ENCODE assay signal across 7 mouse cellular contexts in the genomic region with DNA sequence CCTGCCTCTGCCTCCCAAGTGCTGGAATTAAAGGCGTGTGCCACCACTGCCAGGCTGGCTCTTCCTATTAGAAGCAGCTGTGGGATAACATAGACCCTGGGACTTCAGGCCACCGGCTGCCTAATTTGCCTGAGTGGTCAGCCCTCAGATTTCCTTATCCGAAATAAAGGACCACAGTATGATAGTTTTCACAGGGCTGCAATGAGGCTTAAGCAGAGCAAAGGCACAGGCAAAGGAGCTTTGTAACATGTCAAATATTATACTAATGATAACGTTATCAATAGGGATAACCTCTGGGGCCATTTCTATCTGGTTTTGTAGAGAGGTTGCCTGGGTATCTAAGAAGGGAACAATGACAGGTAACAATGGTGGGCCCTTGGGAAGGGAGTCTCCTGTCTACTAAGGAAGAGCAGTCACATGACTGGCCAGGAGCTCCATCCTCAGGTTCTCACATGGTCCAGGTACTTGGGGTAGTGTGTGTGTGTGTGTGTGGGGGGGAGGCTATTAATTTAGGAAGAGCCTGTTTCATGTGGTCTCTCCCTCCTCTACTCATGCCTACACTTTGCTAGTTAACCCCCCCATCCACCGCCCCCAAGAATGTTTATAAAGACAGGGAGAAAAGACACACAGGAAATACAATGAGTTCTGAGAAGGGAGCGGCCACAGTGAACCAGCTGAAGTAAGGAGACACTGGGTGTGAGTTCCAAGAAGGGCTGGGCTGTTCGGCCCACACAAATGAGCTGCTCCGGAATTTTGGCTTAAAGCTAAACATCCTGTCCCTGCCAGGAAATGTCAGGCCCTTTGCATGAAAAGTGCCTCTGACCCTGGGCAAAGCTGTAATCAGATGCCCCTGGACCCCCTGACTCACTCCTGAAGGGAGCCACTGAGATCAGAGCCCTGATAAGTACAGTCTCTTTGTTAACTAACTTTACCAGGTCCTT. TPM values are rescaled to one million over a fixed set of nuclear protein-coding genes. Genes with fewer than 3 reads are reported as not detected.
DNase-seq lines count a peak whose midpoint lies in the region; ATAC-seq and TF ChIP-seq lines count a peak whose summit lies in the region.

No protein-coding gene starts in this region.

- DNase-seq in ES-E14 (ENCODE audit: low read depth, low spot score), result no peak
- peak; percentile 68 for DNase-seq in adrenal gland, postnatal 10 days
- DNase-seq in heart, postnatal 10 days, result peak; percentile 52 to 60
- no peak for DNase-seq in left cerebral cortex, adult 11 months (ENCODE audit: low spot score)
- DNase-seq in left cerebral cortex, postnatal 36 days (ENCODE audit: low spot score in 2 of 2), result no peak
- DNase-seq in thymus, postnatal 25 days, result no peak

- peaks cover 0 to 2% of the 10 kb centered on the region in 2 experiments; a peak in 2 of 4 replicates for H3K4me1 ChIP-seq in ES-E14 (ENCODE audit: control insufficient read depth in 2 of 2, insufficient read depth in 2 of 2, low read length in 2 of 2, poor library complexity in 1 of 2)
- H3K4me1 ChIP-seq in liver, embryonic 16.5 days (ENCODE audit: control insufficient read depth, low read depth, low read length), result peaks cover 2% of the 10 kb centered on the region

- 50% methylated on average over 8 of the region's 8 CpGs for WGBS in liver, embryonic 16.5 days (ENCODE audit: insufficient replicate concordance)

- ATAC-seq in liver, embryonic 16.5 days (ENCODE audit: low read depth), result no peak

- intact Hi-C loops in heart, postnatal 10 days (cut with DNase I), result no loop called here
- intact Hi-C loops in left cerebral cortex, postnatal 36 days (cut with DNase I), result no loop called here

- no peak overlapping the region for H3K4me2 ChIP-seq in liver, embryonic 16.5 days (ENCODE audit: low read depth, low read length)

- no peaks in the 10 kb centered on the region for H3K9me3 ChIP-seq in ES-E14 (ENCODE audit: control insufficient read depth, insufficient read depth, low read depth, low read length)
- H3K9me3 ChIP-seq in liver, embryonic 16.5 days (replicated peaks; ENCODE audit: control insufficient read depth, low read length), result no peaks in the 10 kb centered on the region

- H3K36me3 ChIP-seq in ES-E14 (ENCODE audit: control insufficient read depth, insufficient read depth, low read length, poor library complexity, severe bottlenecking), result no peaks in the 10 kb centered on the region
- H3K36me3 ChIP-seq in liver, embryonic 16.5 days (ENCODE audit: control insufficient read depth, insufficient read depth), result no peaks in the 10 kb centered on the region

- peak overlapping the region; percentile 55; the same call in 1 of the 2 replicates for H3K27ac ChIP-seq in ES-E14 (ENCODE audit: insufficient read depth, low read depth, low read length, poor library complexity, severe bottlenecking)
- H3K27ac ChIP-seq in liver, embryonic 16.5 days (ENCODE audit: low read length), result peak overlapping the region; percentile 23

- no peaks in the 10 kb centered on the region for H3K27me3 ChIP-seq in liver, embryonic 16.5 days (ENCODE audit: control insufficient read depth, insufficient read depth, low read depth, low read length)

- in situ Hi-C loops in ES-E14 (cut with MboI; ENCODE audit: low sequenced_read_pairs in 2 of 2, unreplicated experiment in 2 of 2), result loop anchor here in 1 of 2 experiments (25.0 kb wide), 1 partner anchor 172 kb away; a partner anchor contains a TSS

- no peak overlapping the region for H3K9ac ChIP-seq in ES-E14 (ENCODE audit: insufficient read depth, low read depth, low read length, poor library complexity, severe bottlenecking)
- H3K9ac ChIP-seq in liver, embryonic 16.5 days (ENCODE audit: low read depth, low read length), result no peak overlapping the region

- H3K4me3 ChIP-seq in ES-E14 (ENCODE audit: insufficient read depth in 1 of 2, low read depth in 1 of 2, low read length in 2 of 2, poor library complexity in 1 of 2, severe bottlenecking in 1 of 2), result no peak overlapping the region
- no peak overlapping the region for H3K4me3 ChIP-seq in liver, embryonic 16.5 days (ENCODE audit: low read depth, low read length)

TF ChIP-seq in ES-E14, 5 proteins besides CTCF, POLR2A, EP300 and RAD21:
- TF ChIP-seq ZNF384 (IDR thresholded peaks at IDR 0.05; ENCODE audit: low read depth, low read length) (no peak), MAFK (IDR thresholded peaks at IDR 0.05; ENCODE audit: insufficient read depth, low read depth, low read length) (no peak), ZC3H11A (IDR thresholded peaks at IDR 0.05; ENCODE audit: borderline replicate concordance, low read depth, low read length) (no peak), CHD2 (IDR thresholded peaks at IDR 0.05; ENCODE audit: low read depth, low read length) (no peak), HCFC1 (IDR thresholded peaks at IDR 0.05; ENCODE audit: borderline replicate concordance, insufficient read depth, low read length) (no peak)

RNA-seq across cellular contexts. Expression of a gene that starts 17.3 kb away (rescaled TPM):
- total RNA-seq in ES-E14 (2012; rRNA removed), result 14.5 and 14.9 TPM in 2 replicates
- total RNA-seq in adrenal gland, postnatal 10 days (2021), result 10 to 100 TPM; 25.3 to 29.7 TPM
- total RNA-seq in heart, postnatal 10 days (2021), result 10 to 100 TPM; 21.1 to 21.9 TPM
- polyA plus RNA-seq in liver, embryonic 16.5 days (2015; fragmentation: Nextera tagmentation; extraction: Ambion mirVana), result 5.1 and 6.2 TPM in 2 replicates
- 10 to 100 TPM; 27.9 to 32.0 TPM for total RNA-seq in left cerebral cortex, postnatal 36 days (2021)

Comparison
In these comparisons a context has a peak if more than half of its experiments do, and no peak if none do; other contexts are left out.
1. DNase-seq: peak in adrenal gland, postnatal 10 days (single experiment) and heart, postnatal 10 days (2 of 2); none in ES-E14 (single experiment), left cerebral cortex, adult 11 months (single experiment), left cerebral cortex, postnatal 36 days (0 of 2) and thymus, postnatal 25 days (single experiment).